ENCODE assay signal across 18 mouse cellular contexts in the genomic region with DNA sequence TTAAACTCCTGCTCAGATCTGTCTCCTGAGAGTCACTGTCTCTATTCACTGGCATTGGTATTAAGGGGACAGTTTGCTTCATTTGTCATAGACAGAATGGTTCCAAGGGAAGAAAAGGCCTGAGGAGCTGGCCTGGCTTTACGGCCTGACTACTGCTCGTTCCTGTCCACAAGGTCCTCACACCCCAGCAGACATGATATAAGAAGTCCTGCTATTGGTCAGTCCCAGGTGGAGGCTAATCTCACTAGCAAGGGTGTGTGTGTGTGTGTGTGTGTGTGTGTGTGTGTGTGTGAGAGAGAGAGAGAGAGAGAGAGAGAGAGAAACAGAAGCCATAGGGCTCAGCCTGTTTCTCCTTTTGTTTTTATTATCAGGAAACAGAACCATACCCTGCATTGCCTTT. TPM values are rescaled to one million over a fixed set of nuclear protein-coding genes. Genes with fewer than 3 reads are reported as not detected.
"Had no signal": no experiment of that assay in that cellular context is flagged by ENCODE, and none has a peak within 500 bp of the region (broad histone marks: within the 10 kb centered on the region; RNA-seq: fewer than 3 reads in every experiment).

No protein-coding gene starts in this region.

- H3K4me1 ChIP-seq: intestine, embryonic 15.5 days; limb, embryonic 13.5 days had no signal

- H3K4me3 ChIP-seq: intestine, embryonic 15.5 days; layer of hippocampus, adult 2 months; limb, embryonic 13.5 days; midbrain, embryonic 13.5 days; myocyte; neural tube, embryonic 15.5 days had no signal

- H3K9ac ChIP-seq: intestine, embryonic 15.5 days; limb, embryonic 13.5 days; midbrain, embryonic 13.5 days; neural tube, embryonic 15.5 days had no signal

- DNase-seq: kidney, adult 18-20 months; kidney, postnatal 10 days; kidney, postnatal 4 days; left cerebral cortex, postnatal 4 days; lung, adult 18-20 months; right cerebral cortex, postnatal 14 days; thymus, postnatal 14 days had no signal

- H3K27me3 ChIP-seq: intestine, embryonic 15.5 days; midbrain, embryonic 13.5 days had no signal

- ATAC-seq: intestine, embryonic 15.5 days; midbrain, embryonic 13.5 days had no signal

- H3K4me2 ChIP-seq: intestine, embryonic 15.5 days; limb, embryonic 13.5 days; midbrain, embryonic 13.5 days; neural tube, embryonic 15.5 days had no signal

- H3K27ac ChIP-seq: intestine, embryonic 15.5 days; layer of hippocampus, adult 2 months; limb, embryonic 13.5 days; midbrain, embryonic 13.5 days; neural tube, embryonic 15.5 days had no signal

- H3K9me3 ChIP-seq: intestine, embryonic 15.5 days; limb, embryonic 13.5 days; midbrain, embryonic 13.5 days; neural tube, embryonic 15.5 days had no signal

- H3K36me3 ChIP-seq: intestine, embryonic 15.5 days; limb, embryonic 13.5 days; midbrain, embryonic 13.5 days; neural tube, embryonic 15.5 days had no signal

RNA-seq across cellular contexts. Expression of a gene that starts 30.9 kb away (rescaled TPM):
- total RNA-seq: layer of hippocampus, adult 2 months; layer of hippocampus, postnatal 10 days; left cerebral cortex, postnatal 10 days; left cerebral cortex, postnatal 4 days had no signal
- polyA plus RNA-seq: intestine, embryonic 15.5 days; kidney, embryonic 14.5 days; limb, embryonic 13.5 days; lung, embryonic 16.5 days; myocyte; stomach, embryonic 16.5 days had no signal
